Mouse (Mus musculus) gastrocnemius, postnatal 4 days (tissue): ENCODE results near the gene Olfr883. TPM values are rescaled to one million over a fixed set of nuclear protein-coding genes. Genes with fewer than 3 reads are reported as not detected.

ENCODE experiments used
- DNase-seq, 2 experiments: peaks; one replicate each; pipeline ENCODE4 v3.0.0; 2021 to 2022; ENCODE audit warnings: low spot score in 2 of 2, mixed read lengths in 2 of 2
- long read RNA-seq, 2 experiments: library from polyadenylated mRNA; stranded (forward); transcript quantifications; one replicate each; pipeline ENCODE4 v2.0.0; 2021
- total RNA-seq, 2 experiments: library from RNA; stranded (reverse); gene quantifications; 2 replicates each; pipeline ENCODE4 v1.2.3; 2021

Gene Olfr883
- total RNA-seq, result not detected
- long read RNA-seq, experiment 1, result 0 reads
- long read RNA-seq, experiment 2, result 0 reads

DNA sequence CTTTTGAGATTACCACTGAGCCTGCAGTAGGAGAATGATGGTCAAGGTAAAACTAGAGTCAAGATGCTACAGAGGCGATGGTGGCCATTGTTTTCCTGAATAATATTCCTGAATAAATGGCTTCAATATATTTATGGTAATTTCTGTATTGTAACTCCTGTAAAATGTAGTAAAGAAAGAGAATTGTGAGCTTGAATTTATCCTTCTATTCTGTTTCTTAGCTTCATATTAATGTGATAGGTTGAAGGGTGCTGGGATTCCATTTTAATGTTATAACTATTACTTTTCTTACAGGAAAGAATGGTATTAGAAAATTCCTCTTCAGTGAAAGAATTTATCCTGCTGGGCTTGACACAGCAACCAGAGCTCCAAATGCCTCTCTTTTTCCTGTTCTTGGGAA is at the start of gene Olfr883:
TSS of gene Olfr883 (plus strand) at position 301 of the 400 bp plus-strand sequence.
- DNase-seq, result no peak

DNA sequence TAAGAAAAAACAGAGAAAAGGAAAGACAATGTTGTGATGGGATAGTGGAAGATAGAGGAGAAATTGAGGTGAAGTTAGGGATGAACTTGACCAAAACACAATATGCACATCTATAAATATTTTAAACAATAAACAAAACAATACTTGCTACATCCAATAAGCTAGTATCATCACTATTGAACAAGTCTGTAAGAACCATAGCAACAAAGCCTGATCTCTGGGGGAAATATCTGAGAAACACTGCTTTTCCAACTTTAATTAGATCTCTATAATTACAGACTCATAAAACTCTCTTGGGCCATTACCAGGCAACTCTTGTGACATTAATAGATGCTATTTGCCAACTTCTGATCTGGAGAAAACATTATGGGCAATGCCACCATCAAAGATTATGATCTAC is 34.1 kb upstream of the Olfr883 start, which contains the start of gene Olfr881:
TSS of gene Olfr881 (plus strand) at position 301 of the 400 bp plus-strand sequence.
- no peak for DNase-seq

DNA sequence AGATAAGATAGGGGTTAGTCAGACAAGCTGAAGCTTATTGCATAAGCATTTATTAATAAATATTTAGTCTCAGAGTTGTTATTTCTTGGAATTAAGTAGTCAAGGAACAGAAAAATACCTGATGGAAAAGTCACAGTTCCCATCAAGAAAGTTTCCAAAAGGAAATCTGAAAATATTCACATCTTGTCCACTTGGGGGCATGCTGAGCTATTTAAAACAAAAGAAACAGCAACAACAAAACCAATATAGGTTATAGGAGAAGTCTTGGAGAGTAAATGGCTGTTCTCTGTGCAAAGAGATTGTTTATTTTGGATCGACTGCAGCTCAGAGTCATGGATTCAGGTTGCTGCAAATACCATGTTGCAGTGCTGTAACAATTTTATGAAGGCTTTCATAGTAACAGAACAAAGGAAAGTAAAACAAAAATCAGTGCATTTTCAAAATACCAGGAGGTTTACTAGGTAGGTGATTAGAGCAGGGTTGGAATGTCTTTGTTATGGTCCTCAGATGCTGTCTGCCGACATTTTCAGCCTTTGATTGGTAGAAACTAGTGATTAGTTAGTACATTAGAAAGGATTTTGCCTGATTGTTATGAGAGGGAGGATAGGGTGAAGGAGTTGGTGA is 26.9 kb upstream of the Olfr883 start:
- DNase-seq, result no peak

DNA sequence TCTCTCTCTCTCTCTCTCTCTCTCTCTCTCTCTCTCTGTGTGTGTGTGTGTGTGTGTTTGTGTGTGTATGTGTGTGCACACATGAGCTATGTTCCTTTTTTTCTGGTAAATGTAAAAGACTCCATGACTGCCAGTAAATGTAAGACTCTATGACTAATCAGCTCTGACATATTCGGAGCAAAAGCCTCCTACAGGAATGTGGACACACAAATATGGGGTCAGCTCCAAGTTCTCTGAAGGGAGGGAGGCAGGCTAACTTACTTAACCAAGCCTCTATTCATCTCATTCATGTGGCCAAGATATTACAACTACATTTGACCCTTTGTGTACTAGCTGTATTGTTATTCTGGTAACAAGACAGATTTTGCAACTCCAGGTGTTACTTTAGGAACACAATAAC is 25.6 kb upstream of the Olfr883 start:
- DNase-seq, result no peak

GRCm38 (mm10) chr9:38046255-38046654 is 20.6 kb downstream of the Olfr883 start, which contains the start of gene Olfr884:
Gene Olfr884, plus strand, starts transcription at chr9:38046555.
- no peak for DNase-seq

GRCm38 (mm10) chr9:38061022-38061421 is 35.4 kb downstream of the Olfr883 start, which contains the start of gene Olfr885:
Gene Olfr885, plus strand, starts transcription at chr9:38061322.
- no peak for DNase-seq

Other genes with a start within 250 kb of the Olfr883 start
- not detected for gene Olfr876, start 222.8 kb upstream of the Olfr883 start, total RNA-seq
- not detected for gene Olfr877, start 171.5 kb upstream of the Olfr883 start, total RNA-seq
- gene Olfr145, start 129.1 kb upstream of the Olfr883 start, total RNA-seq, result not detected
- not detected for gene Olfr878, start 108.0 kb upstream of the Olfr883 start, total RNA-seq
- not detected for gene Olfr881, start 34.0 kb upstream of the Olfr883 start, total RNA-seq
- not detected for gene Olfr884, start 20.7 kb downstream of the Olfr883 start, total RNA-seq
- not detected for gene Olfr885, start 35.5 kb downstream of the Olfr883 start, total RNA-seq
- gene Olfr887, start 58.3 kb downstream of the Olfr883 start, total RNA-seq, result not detected
- not detected for gene Olfr888, start 82.3 kb downstream of the Olfr883 start, total RNA-seq
- not detected for gene Olfr889, start 89.4 kb downstream of the Olfr883 start, total RNA-seq
- not detected for gene Olfr890, start 116.7 kb downstream of the Olfr883 start, total RNA-seq
- not detected for gene Olfr891, start 155.0 kb downstream of the Olfr883 start, total RNA-seq
- gene Olfr893, start 182.6 kb downstream of the Olfr883 start, total RNA-seq, result not detected
- not detected for gene Olfr894, start 192.2 kb downstream of the Olfr883 start, total RNA-seq
- not detected for gene Olfr143, start 227.0 kb downstream of the Olfr883 start, total RNA-seq
- gene Olfr895, start 242.0 kb downstream of the Olfr883 start, total RNA-seq, result not detected